Mouse (Mus musculus): ENCODE measurements around the gene Gm21704.
A peak's percentile ranks its signal among the peaks of the same experiment; 100 is the strongest.
"Not testable (repeated sequence)": the region's sequence is repeated elsewhere in the genome, so short reads cannot be mapped to it uniquely, and the experiment has no call there.

Gm21704 gene

GRCm38 (mm10) chrY:3410067-3410466 lies at the start of gene Gm21704, which contains the start of gene Gm21708:
Gene Gm21704, minus strand, starts transcription at chrY:3410167.
Gene Gm21708, minus strand, starts transcription at chrY:3410167.
- DNase-seq = not testable (repeated sequence)

GRCm38 (mm10) chrY:3345229-3345628 lies 64.7 kb downstream of the Gm21704 start, which contains the start of gene Gm21693:
Gene Gm21693, minus strand, starts transcription at chrY:3345329.
- DNase-seq = not testable (repeated sequence)

GRCm38 (mm10) chrY:3340661-3341060 lies 69.3 kb downstream of the Gm21704 start:
- peak; percentile 9 for DNase-seq
